Mouse (Mus musculus) megakaryocyte, embryonic 14.5 days (primary cell): ENCODE measurements around the gene Dntt. TPM values are rescaled to one million over a fixed set of nuclear protein-coding genes. Genes with fewer than 3 reads are reported as not detected.

ENCODE experiments used
- H3K27me3 ChIP-seq: replicated peaks from 2 replicates; pipeline ENCODE3; 2012; ENCODE audit warnings: inconsistent platforms
- H3K36me3 ChIP-seq: replicated peaks from 2 replicates; pipeline ENCODE3; 2012; ENCODE audit warnings: low read length, inconsistent platforms, mixed read lengths
- H3K4me1 ChIP-seq: 2 replicates; pipeline ENCODE4 v1.6.1; 2012; ENCODE audit warnings: inconsistent platforms
- H3K4me3 ChIP-seq: replicated peaks from 2 replicates; pipeline ENCODE3; 2012; ENCODE audit warnings: moderate library complexity, mild to moderate bottlenecking, inconsistent platforms
- H3K9me3 ChIP-seq: 2 replicates; pipeline ENCODE4 v1.6.1; 2012; ENCODE audit warnings: inconsistent platforms
- FLI1 ChIP-seq: IDR thresholded peaks from 2 replicates; pipeline ENCODE4 v1.6.1; 2012; ENCODE audit warnings: low read length, inconsistent platforms, mixed read lengths
- GATA1 ChIP-seq: IDR thresholded peaks from 3 replicates; pipeline ENCODE4 v1.6.1; 2012; ENCODE audit warnings: mixed read lengths, low read length, inconsistent platforms, borderline replicate concordance
- polyA plus RNA-seq: library from polyadenylated mRNA; stranded (reverse); fragments of >175 nt; gene quantifications from 2 replicates; pipeline ENCODE4 v1.2.3, GENCODE M21; 2012; ENCODE audit warnings: low replicate concordance; ENCODE audit not compliant: insufficient read depth

Gene Dntt
- polyA plus RNA-seq, 1 experiment: not detected

DNA sequence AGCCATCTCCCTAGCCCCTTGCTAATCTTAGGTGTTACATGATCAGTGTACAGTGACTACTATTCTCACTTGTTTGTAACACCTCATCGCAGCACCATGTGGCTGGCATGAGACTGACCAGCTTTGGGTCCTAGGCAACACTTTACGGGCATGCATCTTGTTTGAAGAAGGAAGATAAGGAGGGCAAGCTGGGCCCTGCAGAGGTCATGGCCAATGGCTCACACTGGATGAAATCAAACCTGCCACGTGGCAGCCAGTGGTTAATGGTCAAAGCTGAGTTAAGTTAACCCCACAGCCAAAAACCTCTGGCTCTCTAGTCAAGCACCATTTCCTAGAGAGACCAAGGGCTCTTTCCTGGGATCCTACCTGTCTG, 19.1 kb downstream of the Dntt start:
- H3K36me3 ChIP-seq: no peaks in the 10 kb centered on the region
- TF ChIP-seq GATA1 (no peak), FLI1 (no peak)

DNA sequence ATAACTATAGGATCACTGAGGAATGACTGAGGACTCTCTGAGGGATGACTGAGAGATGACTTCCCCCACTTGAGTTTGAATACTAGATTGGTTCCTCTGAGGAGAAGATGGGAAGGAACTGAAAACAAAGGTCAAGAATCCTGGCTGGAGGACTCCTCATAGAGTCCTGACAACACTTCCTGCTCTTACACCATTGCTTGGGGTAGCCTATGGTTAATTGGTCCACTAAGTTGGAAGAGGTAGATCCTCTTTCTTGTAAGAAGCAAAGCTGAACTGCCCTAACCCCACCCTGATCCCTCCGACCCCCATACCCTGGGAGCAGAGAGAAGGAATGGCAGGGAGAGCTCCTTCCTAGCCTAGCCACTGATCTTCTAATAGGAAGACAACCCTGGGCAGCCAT, 22.6 kb downstream of the Dntt start:
- Histone ChIP-seq H3K4me1 (peaks cover 3% of the 10 kb centered on the region; the same call in 1 of the 2 replicates), H3K36me3 (no peaks in the 10 kb centered on the region), H3K27me3 (peaks cover 43% of the 10 kb centered on the region), H3K9me3 (peaks cover 8% of the 10 kb centered on the region; the same call in 1 of the 2 replicates), H3K4me3 (no peak overlapping the region)
- TF ChIP-seq GATA1 (no peak), FLI1 (no peak)

More for the DNA sequence above, 19.1 kb downstream of the Dntt start:
- peaks cover 8% of the 10 kb centered on the region; the same call in 1 of the 2 replicates for H3K4me1 ChIP-seq
- no peak overlapping the region for H3K4me3 ChIP-seq
- peaks cover 39% of the 10 kb centered on the region for H3K27me3 ChIP-seq
- peaks cover 8% of the 10 kb centered on the region; the same call in 1 of the 2 replicates for H3K9me3 ChIP-seq

DNA sequence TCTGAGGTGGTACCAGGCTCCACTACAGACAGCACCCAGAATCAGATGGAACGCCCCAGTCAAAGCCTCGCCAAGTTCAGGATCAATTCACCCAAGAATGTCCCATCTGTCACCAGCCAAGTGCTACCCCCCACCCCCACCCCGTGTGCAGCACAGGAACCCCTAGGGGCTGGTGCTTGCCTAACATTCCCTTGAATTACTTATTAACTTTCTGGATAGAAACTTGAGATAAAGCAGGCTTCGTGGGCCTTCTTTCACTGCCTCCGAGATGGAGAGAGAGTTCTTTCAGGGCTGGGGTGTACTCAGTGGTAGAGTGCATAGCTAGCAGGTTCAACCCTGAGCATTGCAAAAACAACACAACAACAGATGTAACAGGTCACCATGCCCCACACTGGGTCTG, 23.2 kb downstream of the Dntt start:
- Histone ChIP-seq H3K9me3 (peaks cover 8% of the 10 kb centered on the region; the same call in 1 of the 2 replicates), H3K4me3 (no peak overlapping the region), H3K36me3 (no peaks in the 10 kb centered on the region), H3K4me1 (peaks cover 3% of the 10 kb centered on the region; the same call in 1 of the 2 replicates), H3K27me3 (peaks cover 46% of the 10 kb centered on the region)
- TF ChIP-seq GATA1: no peak
- no peak for TF ChIP-seq FLI1

DNA sequence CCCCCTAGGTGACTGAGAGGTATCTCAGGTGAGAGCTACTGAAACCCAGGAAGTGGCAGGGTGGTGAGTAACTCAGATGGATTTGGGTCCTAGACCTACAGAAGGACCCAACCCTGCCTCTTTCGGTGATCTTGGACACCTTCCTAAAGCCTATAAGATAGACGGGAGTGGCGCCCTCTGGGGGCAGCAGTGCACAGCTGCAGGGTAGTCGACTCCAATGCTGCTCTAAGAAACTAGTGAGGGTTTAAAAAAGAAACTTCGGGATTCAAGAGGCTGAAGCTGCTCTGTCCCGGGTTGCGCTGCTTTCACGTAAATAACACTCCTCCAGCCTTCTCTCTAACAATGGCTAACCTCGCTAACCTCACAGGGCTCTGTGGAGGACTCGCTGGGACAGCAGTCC, 24.5 kb downstream of the Dntt start:
- no peak overlapping the region for H3K4me3 ChIP-seq
- TF ChIP-seq GATA1 (no peak), FLI1 (no peak)
- peaks cover 41% of the 10 kb centered on the region for H3K27me3 ChIP-seq
- H3K36me3 ChIP-seq: no peaks in the 10 kb centered on the region
- peaks cover 8% of the 10 kb centered on the region; the same call in 1 of the 2 replicates for H3K9me3 ChIP-seq
- peaks cover 3% of the 10 kb centered on the region; the same call in 1 of the 2 replicates for H3K4me1 ChIP-seq

DNA sequence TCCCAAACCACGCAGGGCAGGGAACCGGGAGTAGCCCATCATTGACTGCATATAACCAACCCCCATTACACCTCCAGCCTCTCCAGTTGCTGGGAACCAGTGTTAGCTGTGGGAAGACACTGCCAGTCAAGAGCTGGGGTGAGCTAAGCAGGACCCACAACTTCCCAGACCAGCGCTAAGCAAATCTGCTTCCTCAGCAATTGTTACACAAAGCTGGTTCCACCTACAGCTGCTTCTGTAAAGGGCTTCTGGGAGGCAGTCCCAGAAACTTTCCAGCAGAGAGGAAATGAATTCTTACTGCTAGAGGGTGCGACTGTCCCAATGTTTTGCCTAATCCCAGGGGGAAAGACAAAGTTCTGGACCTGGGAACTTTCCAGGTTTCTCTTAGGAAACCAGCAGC, 25.6 kb downstream of the Dntt start:
- Histone ChIP-seq H3K27me3 (peaks cover 43% of the 10 kb centered on the region), H3K9me3 (peaks cover 8% of the 10 kb centered on the region; the same call in 1 of the 2 replicates), H3K4me1 (peaks cover 3% of the 10 kb centered on the region; the same call in 1 of the 2 replicates), H3K36me3 (no peaks in the 10 kb centered on the region), H3K4me3 (no peak overlapping the region)
- TF ChIP-seq GATA1 (no peak), FLI1 (no peak)

DNA sequence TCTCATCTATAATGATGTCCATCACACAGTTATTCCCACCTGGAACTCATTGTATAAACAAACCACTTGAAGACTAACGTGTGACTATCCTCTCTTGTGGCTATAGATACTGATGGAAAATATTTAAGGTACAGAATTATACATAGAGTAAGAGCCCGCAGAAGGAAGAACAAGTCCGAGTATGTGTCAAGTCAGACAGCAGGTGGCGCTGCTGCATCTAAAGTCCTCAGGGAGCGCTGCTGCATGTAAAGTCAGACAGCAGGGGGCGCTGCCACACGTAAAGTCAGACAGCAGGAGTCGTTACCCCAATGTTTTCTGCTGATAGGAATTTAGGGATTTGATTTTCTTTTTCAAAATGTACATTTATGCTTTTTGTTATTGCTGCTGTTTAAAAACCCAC, 42.4 kb downstream of the Dntt start:
- Histone ChIP-seq H3K4me3 (no peak overlapping the region), H3K4me1 (no peaks in the 10 kb centered on the region), H3K27me3 (peaks cover 23% of the 10 kb centered on the region), H3K9me3 (peaks cover 5% of the 10 kb centered on the region; the same call in 1 of the 2 replicates), H3K36me3 (no peaks in the 10 kb centered on the region)
- no peak for TF ChIP-seq GATA1
- TF ChIP-seq FLI1: no peak

DNA sequence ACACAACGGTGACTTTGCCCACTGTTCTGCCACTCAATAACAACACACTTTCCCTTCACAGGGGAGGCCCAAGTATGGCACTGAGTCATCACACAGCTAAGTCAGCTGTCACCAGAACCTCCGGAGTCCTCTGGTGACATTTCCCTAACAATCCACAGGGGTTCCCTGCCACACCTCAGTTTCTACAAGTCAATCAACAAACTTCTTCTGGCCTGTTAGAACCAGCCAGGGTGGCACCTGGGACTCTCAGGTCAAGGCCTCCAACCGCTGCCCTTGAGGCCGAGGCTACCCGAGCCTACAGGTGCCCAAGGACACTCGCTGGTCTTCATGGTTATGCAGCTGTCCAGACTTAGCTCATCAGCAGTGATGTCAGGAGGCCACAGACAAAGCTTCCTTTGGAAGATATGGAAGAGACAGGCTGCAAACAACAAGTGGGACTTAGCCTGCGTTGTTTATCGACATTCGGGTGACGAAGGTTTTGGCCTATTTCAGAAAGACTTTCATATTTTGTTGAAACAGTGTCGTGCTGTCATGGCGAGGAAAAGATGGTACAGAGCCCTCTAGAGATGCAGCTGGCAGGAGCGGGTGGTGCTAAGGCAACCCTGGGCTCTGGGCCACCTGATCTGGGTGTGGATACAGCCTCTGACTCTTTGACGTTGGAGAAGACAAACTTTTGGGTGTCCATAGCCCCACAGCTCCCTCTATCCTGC, 44.8 kb downstream of the Dntt start:
- TF ChIP-seq FLI1 (no peak), GATA1 (no peak)
- H3K27me3 ChIP-seq: peaks cover 14% of the 10 kb centered on the region
- no peaks in the 10 kb centered on the region for H3K9me3 ChIP-seq
- peaks cover 7% of the 10 kb centered on the region for H3K4me1 ChIP-seq
- H3K4me3 ChIP-seq: no peak overlapping the region
- no peaks in the 10 kb centered on the region for H3K36me3 ChIP-seq

DNA sequence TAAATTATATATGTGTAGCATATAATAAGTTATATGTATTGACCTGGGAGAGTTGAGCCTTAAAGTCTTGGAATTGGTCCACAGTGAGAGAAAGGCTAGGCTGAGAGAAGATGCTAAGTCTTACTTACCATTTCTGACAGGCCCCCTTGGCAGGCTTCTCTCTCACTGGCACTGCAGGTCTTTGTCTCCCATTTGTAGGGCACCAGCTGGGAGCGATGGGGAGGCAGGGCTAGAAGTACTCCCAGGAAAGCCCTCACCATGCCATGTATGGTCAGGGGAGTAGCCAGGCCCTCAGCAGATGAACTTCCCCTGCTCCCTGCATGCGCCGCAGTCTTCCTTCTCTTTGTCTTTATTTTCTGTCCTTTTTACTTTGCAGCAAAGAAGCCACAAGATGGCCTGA, 47.8 kb downstream of the Dntt start, which contains the start of gene Opalin:
TSS of gene Opalin (minus strand) at position 208 of the 400 bp plus-strand sequence.
- Histone ChIP-seq H3K36me3 (no peaks in the 10 kb centered on the region), H3K9me3 (no peaks in the 10 kb centered on the region), H3K27me3 (peaks cover 7% of the 10 kb centered on the region), H3K4me3 (no peak within 1 kb of the TSS), H3K4me1 (peaks cover 16% of the 10 kb centered on the region)
- TF ChIP-seq GATA1 (no peak), FLI1 (no peak)

DNA sequence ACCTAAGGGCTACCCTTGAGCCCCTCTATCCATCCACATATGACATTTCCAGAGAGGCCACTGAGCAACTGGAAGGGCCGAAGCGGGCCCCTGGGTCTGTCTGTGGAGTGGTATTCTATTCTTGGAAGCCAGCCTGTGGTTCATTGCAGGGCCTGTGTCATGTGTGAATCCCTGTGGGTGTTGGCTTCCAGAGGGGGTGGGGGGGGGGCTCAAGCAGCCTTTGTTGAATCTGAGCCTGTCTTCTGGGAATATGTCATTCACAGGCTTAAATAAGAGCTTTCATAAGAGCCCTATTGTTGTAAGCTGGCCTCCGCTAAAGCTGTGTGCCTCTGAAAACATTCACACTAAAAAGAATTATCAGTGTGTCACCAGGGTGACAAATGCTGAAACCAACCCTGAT, 52.5 kb downstream of the Dntt start:
- H3K36me3 ChIP-seq: no peaks in the 10 kb centered on the region
- peaks cover 36% of the 10 kb centered on the region for H3K27me3 ChIP-seq
- TF ChIP-seq FLI1 (no peak), GATA1 (no peak)
- H3K4me1 ChIP-seq: peaks cover 22% of the 10 kb centered on the region
- no peaks in the 10 kb centered on the region for H3K9me3 ChIP-seq
- H3K4me3 ChIP-seq: no peak overlapping the region

DNA sequence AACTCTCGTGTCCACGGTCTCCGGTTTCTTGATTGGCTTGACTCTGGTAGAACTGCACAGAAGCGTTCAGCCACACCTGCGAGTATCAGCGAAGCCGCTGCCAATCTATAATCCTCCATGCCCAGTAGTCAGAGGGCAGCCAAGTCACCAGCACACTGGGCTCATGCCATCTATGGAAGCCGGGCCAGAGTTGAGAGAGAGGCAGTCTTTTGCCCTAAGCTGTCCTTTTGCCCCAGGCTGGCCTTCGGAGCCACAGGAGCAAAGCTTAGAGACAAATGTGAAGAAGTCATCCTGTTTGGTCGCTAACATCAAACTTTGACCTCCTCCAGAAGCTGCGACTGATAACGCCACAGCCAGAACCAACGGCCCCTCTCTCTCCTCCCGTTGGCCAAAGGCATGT, 54.6 kb downstream of the Dntt start:
- TF ChIP-seq GATA1 (no peak), FLI1 (no peak)
- no peaks in the 10 kb centered on the region for H3K36me3 ChIP-seq
- peaks cover 43% of the 10 kb centered on the region for H3K27me3 ChIP-seq
- H3K4me3 ChIP-seq: no peak overlapping the region
- H3K9me3 ChIP-seq: no peaks in the 10 kb centered on the region
- peaks cover 38% of the 10 kb centered on the region for H3K4me1 ChIP-seq

DNA sequence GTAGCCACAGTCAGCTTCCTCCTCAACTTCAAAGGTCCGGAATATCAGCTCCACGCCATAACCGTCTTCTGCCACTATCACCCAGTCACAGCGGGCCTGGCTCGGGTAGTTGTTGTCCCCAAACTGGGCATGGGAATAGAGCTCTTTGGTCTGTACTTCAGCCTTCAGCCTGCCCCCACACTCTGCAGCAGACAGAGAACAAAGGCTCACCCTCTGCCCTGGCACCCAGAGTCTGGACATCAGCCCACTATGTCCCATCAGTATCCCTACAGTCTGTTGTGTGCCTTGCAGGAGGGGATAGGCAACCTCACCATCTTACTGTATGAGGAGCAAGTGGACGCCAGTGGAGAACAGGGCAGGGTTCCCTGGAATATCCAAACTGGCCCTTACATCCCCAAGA, 57.2 kb downstream of the Dntt start:
- TF ChIP-seq FLI1 (no peak), GATA1 (no peak)
- no peaks in the 10 kb centered on the region for H3K36me3 ChIP-seq
- peaks cover 50% of the 10 kb centered on the region for H3K4me1 ChIP-seq

More for the DNA sequence above, 57.2 kb downstream of the Dntt start:
- no peaks in the 10 kb centered on the region for H3K9me3 ChIP-seq
- peaks cover 45% of the 10 kb centered on the region for H3K27me3 ChIP-seq
- H3K4me3 ChIP-seq: no peak overlapping the region
